Mouse (Mus musculus): ENCODE measurements at regions not wholly inside any gene's neighbourhood (a gene's known extent, or its start where the extent isn't known, plus 50 kb on each side); places are given as distances from the start of the nearest gene placed in this dataset.

DNA sequence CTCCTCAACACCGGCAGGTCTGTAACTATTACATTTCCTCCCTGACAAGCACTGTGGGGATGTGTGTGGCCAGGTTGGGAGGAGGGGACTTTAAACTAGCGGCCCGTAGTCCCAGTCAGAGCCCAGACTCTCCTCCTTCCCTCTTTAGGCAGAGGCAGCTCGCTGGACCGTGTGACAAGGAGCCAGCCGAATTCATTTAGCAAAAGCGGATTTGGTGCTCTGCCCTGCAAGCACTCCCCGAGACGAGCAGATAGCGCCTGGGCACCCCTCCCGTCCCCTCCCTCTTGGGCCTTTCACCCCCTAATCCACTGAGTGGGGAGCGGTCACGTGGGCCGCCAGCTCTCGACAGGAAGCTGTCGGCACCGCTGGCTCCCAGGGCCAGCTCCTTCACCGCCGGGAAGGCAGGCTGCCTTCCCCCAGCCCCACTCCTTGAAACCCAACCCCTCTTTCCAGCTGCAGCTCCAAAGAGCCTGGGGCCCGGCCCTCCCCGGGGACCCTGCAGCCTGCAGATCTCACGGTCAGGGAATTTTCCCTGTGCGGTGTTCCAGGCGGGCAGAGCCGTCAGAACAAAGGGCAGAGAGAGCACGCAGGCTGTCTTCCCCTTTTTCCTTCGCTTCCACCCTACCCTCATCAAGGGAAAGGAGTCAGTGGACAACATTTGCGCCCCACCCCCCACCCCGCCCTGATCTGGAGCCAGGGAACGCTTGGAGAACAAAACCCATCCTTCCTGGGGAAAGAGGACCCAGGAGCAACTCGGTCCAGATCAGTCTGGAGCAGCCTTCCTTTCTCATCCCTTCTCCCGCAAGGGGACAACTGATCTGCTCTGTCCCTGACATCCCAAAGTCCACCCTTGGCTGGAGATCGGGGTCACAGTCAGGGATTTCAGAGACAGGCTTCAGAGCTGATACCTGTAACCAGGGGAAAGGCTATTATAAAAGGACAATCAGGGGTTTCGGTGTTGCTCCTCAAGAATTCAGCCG lies 106.4 kb downstream of the Ephb3 start:
- Histone ChIP-seq H3K4me3 (ENCODE audit: insufficient read depth in 1 of 2, low read depth in 2 of 2, low read length in 2 of 2) (peak overlapping the region; percentile 27 to 44), H3K36me3 (replicated peaks; ENCODE audit: control insufficient read depth, insufficient read depth, low read depth) (no peaks in the 10 kb centered on the region), H3K27ac (no peak overlapping the region), H3K4me1 (replicated peaks; ENCODE audit: control insufficient read depth in 2 of 2, insufficient read depth in 2 of 2, low read length in 1 of 2) (peaks cover 0 to 7% of the 10 kb centered on the region in 2 experiments; a peak in 2 of 4 replicates), H3K4me2 (ENCODE audit: low read depth) (peak overlapping the region; percentile 70), H3K27me3 (ENCODE audit: control insufficient read depth, insufficient read depth, low read length) (peaks cover 10% of the 10 kb centered on the region), H3K9me3 (ENCODE audit: control insufficient read depth, low read length) (no peaks in the 10 kb centered on the region), H3K9ac (replicated peaks) (peak overlapping the region; percentile 15; the same call in 1 of the 2 replicates)
- 5% methylated on average over 35 of the region's 35 CpGs for WGBS (ENCODE audit: insufficient replicate concordance)
- peak in 1 of 3 experiments; percentile 10 for DNase-seq (ENCODE audit: low read depth in 3 of 3, low spot score in 3 of 3)
- ATAC-seq (ENCODE audit: insufficient read depth) = peak; percentile 50; the same call in 1 of the 2 replicates
- no peak for TF ChIP-seq CTCF (IDR thresholded peaks at IDR 0.05; ENCODE audit: low read depth)
- TF ChIP-seq EP300 (IDR thresholded peaks at IDR 0.05; ENCODE audit: low read depth) = no peak

DNA sequence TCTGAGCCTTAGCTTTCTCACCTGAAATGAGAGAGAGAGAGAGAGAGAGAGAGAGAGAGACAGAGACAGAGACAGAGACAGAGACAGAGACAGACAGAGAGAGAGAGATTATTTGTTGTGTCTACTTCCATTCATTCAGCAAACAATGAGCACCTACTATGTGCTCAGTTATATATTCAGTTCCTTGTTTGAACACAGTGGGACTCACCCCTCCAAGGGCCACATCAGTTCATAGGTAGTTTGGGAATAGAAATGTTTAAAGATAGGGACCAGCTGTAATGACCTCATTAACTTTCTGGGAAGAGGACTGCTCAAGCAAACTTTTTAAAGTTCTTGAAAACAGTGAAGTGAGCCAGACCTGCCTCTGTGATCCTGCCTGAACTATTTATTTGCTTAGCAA lies 107.2 kb downstream of the Ephb3 start:
- no peaks in the 10 kb centered on the region for H3K9me3 ChIP-seq (ENCODE audit: control insufficient read depth, low read length)
- H3K4me1 ChIP-seq (replicated peaks; ENCODE audit: control insufficient read depth in 2 of 2, insufficient read depth in 2 of 2, low read length in 1 of 2) = peaks cover 0 to 8% of the 10 kb centered on the region in 2 experiments; a peak in 2 of 4 replicates
- DNase-seq (ENCODE audit: low read depth in 3 of 3, low spot score in 3 of 3) (no peak), ATAC-seq (ENCODE audit: insufficient read depth) (no peak)
- H3K4me2 ChIP-seq (ENCODE audit: low read depth) = no peak overlapping the region
- H3K36me3 ChIP-seq (replicated peaks; ENCODE audit: control insufficient read depth, insufficient read depth, low read depth) = no peaks in the 10 kb centered on the region
- no peak overlapping the region for H3K27ac ChIP-seq
- TF ChIP-seq CTCF (IDR thresholded peaks at IDR 0.05; ENCODE audit: low read depth) (no peak), EP300 (IDR thresholded peaks at IDR 0.05; ENCODE audit: low read depth) (no peak)
- no peak overlapping the region for H3K4me3 ChIP-seq (ENCODE audit: insufficient read depth in 1 of 2, low read depth in 2 of 2, low read length in 2 of 2)
- peaks cover 10% of the 10 kb centered on the region for H3K27me3 ChIP-seq (ENCODE audit: control insufficient read depth, insufficient read depth, low read length)
- H3K9ac ChIP-seq (replicated peaks) = no peak overlapping the region

DNA sequence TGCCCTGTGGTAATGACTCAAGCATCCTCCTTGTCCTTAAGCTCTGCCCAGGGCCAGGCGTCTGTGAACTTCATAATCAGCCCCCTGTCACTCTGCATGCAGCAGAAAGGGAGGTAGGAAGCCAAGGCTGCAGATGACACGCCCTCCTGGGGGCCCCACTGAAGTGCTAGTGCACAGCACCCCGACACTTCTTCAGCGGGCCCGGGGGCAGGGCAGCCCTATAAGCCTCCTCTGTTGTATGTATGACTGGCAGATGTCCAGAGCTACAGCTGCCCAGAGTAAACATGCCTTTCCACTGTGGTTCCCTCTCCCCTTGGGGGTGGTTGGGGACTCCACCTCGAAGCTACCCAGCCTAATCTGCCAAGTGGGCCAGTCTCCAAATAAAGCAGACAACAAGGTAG lies 107.2 kb upstream of the Vps8 start:
- no peaks in the 10 kb centered on the region for H3K36me3 ChIP-seq (replicated peaks; ENCODE audit: control insufficient read depth, insufficient read depth, low read depth)
- DNase-seq (ENCODE audit: low read depth in 3 of 3, low spot score in 3 of 3) = no peak
- WGBS (ENCODE audit: insufficient replicate concordance) = 29% methylated on average over 6 of the region's 6 CpGs
- TF ChIP-seq CTCF (IDR thresholded peaks at IDR 0.05; ENCODE audit: low read depth) (no peak), EP300 (IDR thresholded peaks at IDR 0.05; ENCODE audit: low read depth) (no peak)
- H3K27me3 ChIP-seq (ENCODE audit: control insufficient read depth, insufficient read depth, low read length) = peaks cover 4% of the 10 kb centered on the region; the same call in 1 of the 2 replicates
- no peak overlapping the region for H3K4me2 ChIP-seq (ENCODE audit: low read depth)
- no peak overlapping the region for H3K4me3 ChIP-seq (ENCODE audit: insufficient read depth in 1 of 2, low read depth in 2 of 2, low read length in 2 of 2)
- no peaks in the 10 kb centered on the region for H3K9me3 ChIP-seq (ENCODE audit: control insufficient read depth, low read length)
- H3K9ac ChIP-seq (replicated peaks) = no peak overlapping the region
- H3K4me1 ChIP-seq (replicated peaks; ENCODE audit: control insufficient read depth in 2 of 2, insufficient read depth in 2 of 2, low read length in 1 of 2) = peaks cover 0 to 15% of the 10 kb centered on the region in 2 experiments; a peak in 3 of 4 replicates
- H3K27ac ChIP-seq = no peak overlapping the region
- no peak for ATAC-seq (ENCODE audit: insufficient read depth)

DNA sequence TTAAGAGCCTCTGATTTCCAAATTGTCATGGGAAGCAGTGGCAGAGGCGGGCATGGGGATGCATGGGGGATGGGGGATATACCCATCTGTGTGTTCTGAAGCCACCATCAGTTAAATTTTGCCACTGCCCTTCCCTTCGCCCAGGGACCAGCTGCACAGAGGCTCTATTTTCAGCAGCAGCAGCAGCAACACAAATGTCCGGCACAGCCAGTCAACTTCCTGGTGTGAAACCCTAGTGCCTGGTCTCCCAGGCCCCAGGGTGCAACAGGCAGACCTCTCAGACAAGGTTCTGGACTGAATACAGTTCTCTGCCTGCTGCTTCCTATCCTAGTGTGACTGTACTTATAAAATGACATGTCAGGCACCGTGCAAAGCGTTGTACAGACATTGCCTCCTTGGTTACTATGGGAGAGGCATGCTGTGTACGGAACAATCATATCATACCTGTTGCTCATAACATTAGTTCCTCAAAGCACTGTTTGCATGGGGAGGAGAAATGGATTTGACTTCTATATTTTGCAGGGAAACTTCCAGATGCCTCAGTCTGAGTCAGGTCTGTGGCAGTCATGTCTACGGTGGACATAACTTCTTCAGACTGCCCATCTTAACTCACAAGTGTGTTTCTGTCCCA lies 104.8 kb upstream of the Vps8 start:
- ATAC-seq (ENCODE audit: insufficient read depth) (no peak), DNase-seq (ENCODE audit: low read depth in 3 of 3, low spot score in 3 of 3) (no peak)
- no peak overlapping the region for H3K27ac ChIP-seq
- H3K4me3 ChIP-seq (ENCODE audit: insufficient read depth in 1 of 2, low read depth in 2 of 2, low read length in 2 of 2) = no peak overlapping the region
- H3K27me3 ChIP-seq (ENCODE audit: control insufficient read depth, insufficient read depth, low read length) = no peaks in the 10 kb centered on the region
- no peak overlapping the region for H3K4me2 ChIP-seq (ENCODE audit: low read depth)
- WGBS (ENCODE audit: insufficient replicate concordance) = 58% methylated on average over 7 of the region's 7 CpGs
- H3K9me3 ChIP-seq (ENCODE audit: control insufficient read depth, low read length) = no peaks in the 10 kb centered on the region
- no peaks in the 10 kb centered on the region for H3K36me3 ChIP-seq (replicated peaks; ENCODE audit: control insufficient read depth, insufficient read depth, low read depth)
- H3K9ac ChIP-seq (replicated peaks) = no peak overlapping the region
- peaks cover 0 to 12% of the 10 kb centered on the region in 2 experiments; a peak in 3 of 4 replicates for H3K4me1 ChIP-seq (replicated peaks; ENCODE audit: control insufficient read depth in 2 of 2, insufficient read depth in 2 of 2, low read length in 1 of 2)
- TF ChIP-seq CTCF (IDR thresholded peaks at IDR 0.05; ENCODE audit: low read depth) (no peak), EP300 (IDR thresholded peaks at IDR 0.05; ENCODE audit: low read depth) (no peak)

Measured in liver, embryonic 14.5 days (tissue).